Mouse (Mus musculus) brown adipose tissue, adult 24 weeks (tissue): ENCODE data around the gene Fam122a. TPM values are rescaled to one million over a fixed set of nuclear protein-coding genes. Genes with fewer than 3 reads are reported as not detected.

Experiments used
- H3K27ac ChIP-seq: fragments of 200-500 bp; replicated peaks from 2 replicates; pipeline ENCODE4 v1.5.1; 2012; ENCODE audit warnings: low read depth, mild to moderate bottlenecking, low read length
- H3K4me1 ChIP-seq: fragments of 200-500 bp; 2 replicates; pipeline ENCODE4 v1.6.1; 2012; ENCODE audit warnings: low read length, mixed read lengths; ENCODE audit not compliant: control insufficient read depth, insufficient read depth, insufficient read length
- H3K4me3 ChIP-seq: fragments of 200-500 bp; 2 replicates; pipeline ENCODE4 v1.5.1; 2012; ENCODE audit warnings: low read depth, mild to moderate bottlenecking, low read length, moderate library complexity; ENCODE audit not compliant: insufficient read depth
- polyA plus RNA-seq: library from polyadenylated mRNA; stranded (reverse); fragments of >200 nt; gene quantifications from 2 replicates; pipeline ENCODE4 v1.2.4, GENCODE M21; 2012; ENCODE audit not compliant: missing spikeins, insufficient read depth, insufficient read length

Gene Fam122a
- polyA plus RNA-seq, result 13.0 and 23.3 TPM in 2 replicates

DNA sequence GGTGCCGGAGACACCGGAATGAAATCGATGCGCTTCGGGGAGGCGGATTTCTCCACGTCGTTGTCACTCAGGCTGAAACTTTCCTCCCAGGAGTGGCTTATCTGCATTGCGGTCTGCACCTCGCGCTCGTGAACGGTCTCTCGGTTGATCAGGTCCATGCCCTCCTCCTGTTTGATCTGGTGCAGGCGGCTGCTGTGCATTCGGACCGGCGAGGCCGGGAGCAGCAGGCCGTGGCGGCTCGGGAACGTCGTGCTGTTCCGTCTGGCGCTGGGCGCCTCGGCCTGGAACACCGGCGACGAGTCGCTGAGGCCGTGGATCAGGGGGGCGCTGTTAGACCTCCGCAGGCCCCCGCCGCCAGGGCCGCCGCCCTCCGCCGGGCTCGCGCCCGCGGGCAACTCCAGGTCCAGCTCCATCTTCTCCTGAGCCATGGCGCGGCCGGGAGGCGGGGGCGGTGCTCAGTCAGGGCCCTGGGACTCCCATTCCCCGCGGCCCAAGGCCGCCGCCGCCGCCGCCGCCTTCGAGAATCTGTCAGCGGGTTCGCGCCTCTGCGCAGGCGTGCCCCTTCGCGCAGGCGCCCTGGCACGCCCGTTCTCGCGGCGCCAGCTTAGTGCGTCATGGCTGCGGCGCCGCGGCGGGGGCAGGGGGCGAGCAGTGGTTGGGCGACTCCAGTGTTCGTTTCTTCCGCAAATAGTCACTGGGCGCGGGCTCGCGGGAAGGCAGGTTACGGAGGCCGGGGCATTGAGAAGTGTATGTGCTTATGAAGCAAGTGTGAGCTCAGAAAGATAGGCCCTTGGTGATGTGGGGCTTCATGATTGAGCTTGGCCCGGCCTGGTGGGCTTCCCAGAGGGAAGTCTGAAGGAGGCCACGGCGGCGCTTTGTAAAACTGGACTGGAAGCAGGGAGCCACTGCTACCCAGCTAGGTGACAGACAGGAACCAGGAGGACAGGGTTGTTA lies at the start of gene Fam122a:
TSS of gene Fam122a (minus strand) at position 428 of the 954 bp plus-strand sequence.
- Histone ChIP-seq H3K27ac (peak within 1 kb of the TSS; percentile 82), H3K4me3 (peak within 1 kb of the TSS; percentile 91), H3K4me1 (peaks cover 4% of the 10 kb centered on the region)

DNA sequence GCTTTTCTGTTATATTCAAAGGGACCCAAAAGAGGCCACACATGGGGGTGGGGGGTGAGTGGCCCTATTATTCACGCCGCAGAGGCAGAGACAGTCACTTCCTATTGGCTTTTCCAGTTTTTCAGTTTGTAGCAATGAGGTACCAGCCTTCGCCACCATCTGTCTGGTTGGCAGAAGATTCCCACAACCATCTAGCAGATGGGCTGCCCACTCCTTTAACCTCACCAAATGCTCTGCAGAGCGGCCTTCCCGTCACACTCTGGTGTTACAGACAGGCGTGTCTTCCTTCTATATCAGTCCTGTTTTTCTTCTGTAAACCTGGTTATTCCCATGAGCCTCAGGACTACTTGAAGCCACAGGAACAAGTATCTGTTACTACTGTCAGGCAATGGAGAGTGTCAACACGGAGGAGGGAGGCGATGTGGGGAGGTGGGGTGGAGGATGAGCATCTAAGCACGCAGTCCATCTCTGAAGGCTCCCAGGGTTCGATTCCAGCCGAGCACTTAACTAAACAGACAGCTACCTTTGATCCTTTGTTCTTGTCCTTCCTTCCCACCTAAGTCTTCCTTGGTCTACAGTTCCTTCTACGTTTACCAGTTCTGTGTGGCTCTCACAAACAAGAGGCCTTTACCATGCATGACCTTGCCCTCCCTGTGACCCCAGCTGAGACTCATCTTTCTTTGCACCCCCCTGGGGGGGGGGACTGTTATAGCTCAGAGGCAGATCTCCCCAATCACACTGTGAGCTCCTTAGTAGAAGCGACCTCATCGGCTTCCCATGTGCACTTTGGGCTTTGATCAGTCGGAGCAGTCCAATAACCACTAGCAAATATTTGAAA lies 46.5 kb upstream of the Fam122a start:
- H3K4me1 ChIP-seq, result no peaks in the 10 kb centered on the region
- H3K27ac ChIP-seq, result no peak overlapping the region
- H3K4me3 ChIP-seq, result no peak overlapping the region

DNA sequence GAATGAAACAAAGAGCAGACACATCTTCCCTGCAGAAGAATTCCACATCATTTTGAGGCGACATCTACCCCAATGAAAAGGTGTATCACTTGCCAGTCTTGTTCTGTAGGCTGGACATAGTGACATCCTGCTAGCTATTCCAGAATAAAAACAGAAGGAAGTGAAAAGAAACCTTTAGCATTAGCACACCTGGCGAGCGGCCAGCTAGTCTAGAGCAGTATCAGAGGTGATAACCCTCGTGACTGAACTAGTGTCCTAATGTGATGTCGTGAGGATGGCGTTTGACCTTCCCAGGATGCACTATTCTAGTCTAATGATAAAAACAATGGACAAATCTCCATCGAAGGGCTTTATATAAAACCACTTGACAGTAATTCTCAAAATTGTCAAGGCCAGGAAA lies 44.8 kb upstream of the Fam122a start:
- Histone ChIP-seq H3K4me3 (no peak overlapping the region), H3K4me1 (no peaks in the 10 kb centered on the region), H3K27ac (no peak overlapping the region)

DNA sequence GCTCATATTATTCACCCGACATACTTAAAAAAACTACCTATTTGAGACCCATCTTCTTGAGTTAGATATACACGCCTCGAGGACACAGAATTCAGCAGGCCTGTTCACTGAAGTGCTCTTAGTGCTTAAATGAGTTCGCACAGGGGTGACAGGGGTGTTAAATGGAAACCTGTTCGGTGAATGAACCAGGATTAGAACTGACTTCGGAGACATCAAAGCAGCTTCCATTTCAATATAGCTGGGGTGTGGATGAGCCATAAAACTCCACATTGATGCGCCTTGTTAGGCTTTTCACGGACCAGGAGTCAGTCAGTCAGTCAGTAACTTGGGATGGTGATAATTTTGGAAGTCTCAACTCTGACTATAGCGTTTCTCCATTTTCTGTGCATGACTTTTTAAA lies 44.0 kb upstream of the Fam122a start:
- Histone ChIP-seq H3K27ac (no peak overlapping the region), H3K4me3 (no peak overlapping the region), H3K4me1 (no peaks in the 10 kb centered on the region)

DNA sequence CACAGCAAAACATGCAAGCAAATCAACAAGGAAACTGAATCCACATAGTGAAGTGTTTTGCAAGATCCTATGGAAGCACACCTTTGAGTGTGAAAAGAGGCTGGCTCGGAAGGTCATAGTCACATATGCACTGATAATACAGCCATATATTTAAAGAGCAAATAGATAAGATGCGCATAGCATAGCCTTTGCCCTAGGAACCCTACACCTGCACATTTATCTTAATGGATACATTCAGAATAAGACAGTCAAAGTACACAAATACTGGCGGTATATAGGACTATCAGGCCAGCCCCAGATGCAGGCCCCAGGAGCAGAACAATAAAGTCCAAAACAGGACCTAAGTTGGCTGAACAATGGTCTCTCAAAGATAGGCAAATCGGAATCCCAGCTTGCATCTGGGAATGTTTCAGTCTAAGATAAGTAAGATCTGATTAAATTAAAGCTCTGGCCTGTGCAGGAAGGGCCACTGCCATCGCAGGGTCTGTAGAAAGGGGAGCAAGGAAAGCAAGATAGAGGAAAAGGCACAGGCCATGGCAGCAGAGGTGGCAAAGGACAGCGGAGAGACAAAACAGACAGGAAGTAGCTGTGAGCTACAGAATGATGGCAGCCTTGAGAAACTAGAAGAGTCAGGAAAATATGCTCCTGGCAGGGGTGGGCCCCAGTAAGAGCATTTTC lies 42.7 kb upstream of the Fam122a start:
- no peak overlapping the region for H3K4me3 ChIP-seq
- H3K27ac ChIP-seq, result no peak overlapping the region
- no peaks in the 10 kb centered on the region for H3K4me1 ChIP-seq

DNA sequence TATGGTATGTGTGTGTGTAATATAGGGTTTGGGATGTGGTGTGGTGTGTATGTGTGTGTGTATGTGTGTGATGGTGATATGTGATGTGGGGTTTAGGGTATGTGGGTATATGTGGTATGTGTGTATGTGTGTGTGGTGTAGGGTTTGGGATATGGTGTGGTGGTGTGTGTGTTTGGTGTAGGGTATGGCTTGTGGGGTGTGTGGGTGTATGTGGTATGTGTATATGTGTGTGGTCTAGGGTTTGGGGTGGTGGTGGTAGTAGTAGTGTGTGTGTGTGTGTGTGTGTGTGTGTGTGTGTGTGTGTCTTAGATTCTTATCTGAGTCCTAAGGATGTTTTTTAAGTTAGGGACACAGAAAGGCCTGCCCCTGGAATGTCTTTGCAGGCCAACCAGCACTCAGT lies 41.2 kb upstream of the Fam122a start:
- no peaks in the 10 kb centered on the region for H3K4me1 ChIP-seq
- H3K4me3 ChIP-seq, result no peak overlapping the region
- H3K27ac ChIP-seq, result no peak overlapping the region

- no peak overlapping the region for H3K4me3 ChIP-seq
- H3K4me1 ChIP-seq, result no peaks in the 10 kb centered on the region
- no peak overlapping the region for H3K27ac ChIP-seq
Measured at GRCm38 (mm10) chr19:24517057-24517456, 39.9 kb upstream of the Fam122a start.

- Histone ChIP-seq H3K4me3 (no peak overlapping the region), H3K4me1 (no peaks in the 10 kb centered on the region), H3K27ac (no peak overlapping the region)
Measured at GRCm38 (mm10) chr19:24515941-24516340, 38.8 kb upstream of the Fam122a start.

GRCm38 (mm10) chr19:24514661-24515642 lies 37.8 kb upstream of the Fam122a start:
- H3K4me3 ChIP-seq, result no peak overlapping the region
- no peaks in the 10 kb centered on the region for H3K4me1 ChIP-seq
- no peak overlapping the region for H3K27ac ChIP-seq

- H3K27ac ChIP-seq, result no peak overlapping the region
- H3K4me1 ChIP-seq, result no peaks in the 10 kb centered on the region
- no peak overlapping the region for H3K4me3 ChIP-seq
Measured at GRCm38 (mm10) chr19:24513105-24513843, 36.1 kb upstream of the Fam122a start.

DNA sequence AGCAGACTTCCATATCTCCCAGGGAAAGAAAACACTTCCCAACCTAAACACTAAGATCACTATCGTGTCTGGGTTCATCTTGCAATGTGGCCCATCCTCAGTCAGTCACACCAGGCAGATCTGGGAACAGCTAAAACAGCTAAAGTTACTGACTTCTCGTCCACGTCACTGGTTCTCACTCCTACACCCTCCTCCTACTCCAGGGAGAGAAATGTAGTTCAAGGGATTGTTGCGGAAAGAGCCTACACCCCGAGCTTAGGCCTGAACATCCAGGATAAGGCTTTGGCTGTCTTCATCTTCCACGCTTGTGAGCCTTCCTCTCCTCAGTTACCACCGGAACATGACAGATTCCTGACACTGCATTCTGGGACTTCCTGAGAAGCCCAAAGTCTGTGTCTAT lies 34.8 kb upstream of the Fam122a start:
- H3K4me1 ChIP-seq, result no peaks in the 10 kb centered on the region
- no peak overlapping the region for H3K4me3 ChIP-seq
- H3K27ac ChIP-seq, result no peak overlapping the region

GRCm38 (mm10) chr19:24509391-24509790 lies 32.2 kb upstream of the Fam122a start:
- Histone ChIP-seq H3K4me1 (no peaks in the 10 kb centered on the region), H3K4me3 (no peak overlapping the region), H3K27ac (no peak overlapping the region)

- H3K4me1 ChIP-seq, result no peaks in the 10 kb centered on the region
- no peak overlapping the region for H3K4me3 ChIP-seq
- no peak overlapping the region for H3K27ac ChIP-seq
Measured at GRCm38 (mm10) chr19:24508087-24508767, 31.1 kb upstream of the Fam122a start.
